Mouse (Mus musculus) embryonic stem cell, embryonic (primary cell): Measurements from ENCODE around the gene Zrsr1.

Experiments used
- CTCF ChIA-PET, 4 experiments: fragments of 300-600 bp in 2 of 4; fragments of 350-600 bp in 2 of 4; sonication (Branson Sonifier 250); formaldehyde crosslinking; loops; one replicate each; lab custom pipeline; 2022; ENCODE audit warnings: inconsistent platforms in 2 of 4; lab: Charles Lee
- POLR2A ChIA-PET, 4 experiments: fragments of 300-600 bp in 2 of 4; fragments of 350-600 bp in 2 of 4; sonication (Branson Sonifier 250); formaldehyde crosslinking; loops; one replicate each; lab custom pipeline; 2022; ENCODE audit warnings: antibody characterized with exemption in 4 of 4, inconsistent platforms in 1 of 4; lab: Charles Lee

Gene Zrsr1

DNA sequence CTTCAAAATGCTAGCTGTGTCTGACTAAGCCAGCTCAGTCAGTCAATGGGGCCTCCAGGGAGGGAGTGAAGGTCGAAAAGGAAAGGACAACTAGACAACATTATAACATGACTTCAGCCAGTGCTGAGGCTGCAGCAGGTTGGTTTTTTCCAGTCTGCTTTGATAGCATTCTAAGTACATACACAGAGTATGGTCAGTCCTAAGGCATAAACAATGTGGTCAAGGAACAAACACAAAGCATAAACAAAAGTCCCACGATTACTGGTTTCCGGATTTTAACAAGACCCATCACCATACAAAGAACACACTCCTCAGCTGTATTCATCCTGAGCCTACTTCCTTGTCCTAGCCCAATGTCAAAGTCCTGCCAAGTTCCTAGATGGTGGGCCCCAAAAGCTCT, 13.7 kb downstream of the Zrsr1 start:
- CTCF ChIA-PET, result interaction anchor here in 1 of 4 experiments (0.6 kb wide), 1 partner anchor 185 kb away, joined by 3 read pairs; no protein-coding TSS in a partner anchor
- POLR2A ChIA-PET, result interaction anchor here (0.9 to 19.1 kb wide), 11 partner anchors 8 to 680 kb away, joined by 3 to 427 read pairs (median 3); partner anchors contain the start of genes Cct4 (in 1 of the 4), Fam161a (in 1 of the 4), Pex13 (in 1 of the 4) and Pus10 (in 1 of the 4)

DNA sequence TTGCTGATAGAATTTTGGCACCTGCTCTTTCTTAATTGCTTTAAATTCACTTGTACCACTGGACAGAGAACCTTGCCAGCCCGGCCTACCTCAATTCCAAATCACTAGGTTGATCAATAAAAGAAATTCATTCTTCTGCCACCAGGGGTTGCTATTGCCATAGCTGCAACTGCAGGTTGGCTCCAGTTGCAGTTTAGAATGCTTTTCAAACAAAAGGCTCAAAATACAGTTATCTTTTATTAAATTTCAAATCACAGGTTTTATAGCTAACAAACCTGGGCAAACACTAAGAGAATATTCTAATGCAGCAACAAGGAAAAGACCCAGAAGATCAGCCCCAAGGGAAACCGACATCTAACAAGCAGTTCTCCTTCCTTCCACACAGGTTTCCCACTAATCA, 15.6 kb downstream of the Zrsr1 start:
- POLR2A ChIA-PET, result interaction anchor here (0.6 to 19.1 kb wide), 13 partner anchors 12 to 575 kb away, joined by 3 to 427 read pairs (median 4); partner anchors contain the start of genes Fam161a (in 2 of the 4) and Zrsr1 (in 1 of the 4)
- CTCF ChIA-PET, result interaction anchor here in 1 of 4 experiments (1.0 kb wide), 1 partner anchor 137 kb away, joined by 3 read pairs; no protein-coding TSS in a partner anchor

DNA sequence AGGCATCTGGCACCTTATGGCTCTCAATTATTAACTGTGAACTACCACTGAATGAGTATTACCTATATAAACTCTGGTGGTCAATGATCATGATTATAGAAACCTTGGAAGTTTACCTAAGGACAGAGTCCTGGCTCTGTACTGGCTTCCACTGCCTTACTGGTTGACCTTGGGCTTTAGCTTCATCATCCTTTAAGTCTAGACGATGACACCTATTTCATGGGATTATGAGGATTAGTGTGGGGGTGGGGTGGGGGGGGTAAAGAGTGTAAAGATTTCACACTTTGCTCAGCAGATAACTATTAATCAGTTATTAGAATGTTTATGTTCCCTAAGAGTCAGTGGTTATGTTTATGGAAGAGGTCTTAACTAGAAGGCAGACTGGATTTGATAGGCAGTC, 18.0 kb downstream of the Zrsr1 start:
- POLR2A ChIA-PET, result interaction anchor here (0.5 to 19.1 kb wide), 63 partner anchors 8 to 1275 kb away, joined by 3 to 427 read pairs (median 5); partner anchors contain the start of genes Commd1 (in 4 of the 4), Fam161a (in 4 of the 4), Gm28048 (in 4 of the 4) and Xpo1 (in 3 of the 4)
- CTCF ChIA-PET, result interaction anchor here in 1 of 4 experiments (1.8 to 2.1 kb wide), 2 partner anchors 18 to 20 kb away, joined by 5 to 6 read pairs; partner anchors contain the start of gene Fam161a

DNA sequence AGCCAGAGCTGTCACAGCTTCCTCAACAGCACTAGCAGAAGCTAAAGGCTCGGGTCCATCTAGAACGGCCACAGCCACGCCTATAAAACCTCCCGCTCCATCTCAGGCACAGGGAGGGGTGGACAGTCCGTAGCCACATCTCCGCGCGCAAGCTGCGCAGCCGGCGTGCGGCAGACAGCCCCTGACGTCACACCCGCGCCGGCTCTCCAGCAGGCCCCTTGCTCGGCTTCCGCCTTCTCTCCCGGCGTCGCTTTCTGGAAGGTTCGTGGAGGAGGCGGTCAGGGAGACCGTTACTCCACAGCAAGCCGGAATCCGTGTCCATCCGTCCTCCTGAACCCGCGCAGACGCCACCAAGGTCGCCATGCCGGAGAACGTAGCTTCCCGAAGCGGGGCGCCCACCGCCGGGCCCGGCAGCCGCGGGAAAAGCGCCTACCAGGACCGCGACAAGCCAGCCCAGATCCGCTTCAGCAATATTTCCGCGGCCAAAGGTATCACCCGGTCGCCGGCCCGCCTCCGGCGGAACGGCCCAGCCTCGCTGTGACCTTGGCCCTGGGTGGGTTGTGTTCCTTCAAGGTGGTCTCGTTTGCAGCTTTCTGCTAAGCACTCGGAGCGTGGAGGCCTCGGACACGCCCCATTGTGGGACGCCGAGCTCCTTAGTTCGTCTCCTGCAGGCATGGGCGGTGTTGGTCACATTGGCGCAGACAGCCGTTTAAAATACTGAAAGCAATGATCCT, 18.8 kb downstream of the Zrsr1 start, which contains the start of gene Cct4:
Cct4 (plus strand) TSS at position 127 of the 734 bp plus-strand sequence.
- POLR2A ChIA-PET, result interaction anchor here (0.5 to 19.1 kb wide), 105 partner anchors 8 to 1276 kb away, joined by 3 to 427 read pairs (median 5); partner anchors contain the start of genes Commd1 (in 4 of the 4), Fam161a (in 4 of the 4), Gm28048 (in 4 of the 4) and Xpo1 (in 3 of the 4)
- CTCF ChIA-PET, result interaction anchor here in 2 of 4 experiments (0.6 to 2.1 kb wide), 4 partner anchors 9 to 1096 kb away, joined by 3 to 6 read pairs (median 4); partner anchors contain the start of genes Commd1 (in 1 of the 2), Fam161a (in 1 of the 2) and Gm28048 (in 1 of the 2)

DNA sequence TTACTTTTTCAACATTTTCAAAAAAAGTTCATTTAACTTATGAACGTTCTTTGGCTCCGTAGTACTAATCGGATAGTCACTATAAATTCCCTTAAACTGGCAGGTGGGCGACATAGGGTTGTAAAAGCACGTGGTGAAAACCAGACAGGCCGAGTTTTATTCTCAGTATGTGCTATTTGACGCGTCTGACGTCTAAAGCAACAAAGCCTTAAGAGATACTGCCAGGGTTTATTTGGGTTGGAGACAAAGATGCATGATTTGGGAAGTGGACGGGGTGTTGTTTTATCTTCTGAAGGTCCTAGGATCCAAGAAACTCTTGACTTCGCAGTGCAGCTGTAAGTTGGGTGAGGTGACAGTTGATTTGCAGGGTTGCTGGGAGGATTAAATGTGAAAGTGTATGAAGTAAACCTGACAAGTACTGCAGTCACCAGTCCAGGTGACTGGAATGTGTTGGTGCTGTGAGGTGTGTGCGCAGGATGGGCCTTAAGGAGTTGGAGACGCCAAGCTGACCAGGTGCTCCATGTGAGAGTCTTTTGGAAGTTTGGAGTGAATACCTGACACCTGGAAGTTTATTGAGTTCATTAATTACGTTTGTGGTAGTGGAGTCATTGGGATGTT, 19.5 kb downstream of the Zrsr1 start:
- CTCF ChIA-PET, result interaction anchor here in 1 of 4 experiments (0.6 to 2.1 kb wide), 2 partner anchors 16 to 1096 kb away, joined by 3 to 5 read pairs; partner anchors contain the start of gene Fam161a
- POLR2A ChIA-PET, result interaction anchor here (0.6 to 19.1 kb wide), 92 partner anchors 9 to 674 kb away, joined by 3 to 427 read pairs (median 5); partner anchors contain the start of genes Commd1 (in 4 of the 4), Fam161a (in 4 of the 4), Gm28048 (in 4 of the 4) and Xpo1 (in 3 of the 4)

DNA sequence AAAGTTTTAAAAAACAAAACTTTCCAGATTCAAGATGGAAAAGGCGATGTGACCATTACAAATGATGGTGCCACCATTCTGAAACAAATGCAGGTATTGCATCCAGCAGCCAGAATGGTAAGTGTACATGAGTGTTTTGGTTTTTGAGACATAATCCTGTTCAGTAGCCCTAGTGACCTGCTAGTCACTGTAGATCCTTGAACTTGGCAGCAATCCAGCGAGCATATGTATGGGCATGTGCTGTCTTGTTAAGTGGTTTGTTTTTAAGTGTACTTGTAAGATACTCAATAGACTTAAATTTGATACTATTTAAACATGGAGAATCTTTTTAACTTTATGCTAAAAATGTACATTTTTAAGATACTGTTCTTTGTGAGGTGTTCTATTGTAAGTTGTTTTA, 22.5 kb downstream of the Zrsr1 start:
- CTCF ChIA-PET, result no interaction called here

DNA sequence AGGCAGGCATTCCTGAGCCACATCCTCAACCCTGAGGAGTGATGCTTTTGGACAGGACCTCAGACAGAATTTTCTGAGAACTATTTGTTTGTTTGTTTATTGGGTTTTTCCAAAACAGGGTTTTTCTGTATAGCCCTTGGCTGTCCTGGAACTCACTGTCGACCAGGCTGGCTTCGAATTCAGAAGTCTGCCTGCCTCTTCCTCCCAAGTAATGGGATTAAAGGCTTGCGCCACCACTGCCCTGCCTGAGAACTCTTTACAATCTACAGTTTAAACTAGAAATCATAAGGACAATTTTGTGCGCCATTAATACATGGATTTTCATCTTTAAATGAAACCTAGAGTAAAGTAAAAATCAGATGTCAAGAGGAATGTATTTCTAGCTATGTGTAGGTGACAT, 23.7 kb downstream of the Zrsr1 start:
- ChIA-PET CTCF (no interaction called here), POLR2A (interaction anchor here in 3 of 4 experiments (1.6 to 19.1 kb wide), 5 partner anchors 8 to 292 kb away, joined by 4 to 427 read pairs (median 70); partner anchors contain the start of genes Fam161a (in 3 of the 3), Commd1 (in 1 of the 3) and Gm28048 (in 1 of the 3))

More for the DNA sequence above, 22.5 kb downstream of the Zrsr1 start:
- POLR2A ChIA-PET, result interaction anchor here in 3 of 4 experiments (1.0 to 19.1 kb wide), 7 partner anchors 10 to 262 kb away, joined by 3 to 427 read pairs (median 44); partner anchors contain the start of genes Fam161a (in 3 of the 3), Commd1 (in 2 of the 3), Gm28048 (in 2 of the 3) and Xpo1 (in 1 of the 3)

DNA sequence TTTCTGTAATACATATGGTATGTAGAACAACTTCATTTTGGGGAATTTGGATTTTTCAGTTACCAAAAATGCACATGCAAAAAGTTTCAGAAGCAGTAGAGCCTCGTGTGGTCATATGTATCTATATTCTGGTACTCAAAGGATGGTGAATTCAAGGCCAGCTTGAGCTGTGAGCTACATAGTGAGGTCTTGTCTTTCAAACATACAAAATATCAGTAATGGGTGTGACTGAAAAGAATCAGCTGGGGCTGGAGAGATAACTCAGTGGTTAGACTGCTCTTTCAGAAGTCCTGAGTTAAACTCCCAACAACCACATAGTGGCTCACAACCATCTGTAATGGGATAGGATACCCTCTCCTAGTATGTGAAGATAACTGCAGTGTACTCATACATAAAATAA, 26.5 kb downstream of the Zrsr1 start:
- POLR2A ChIA-PET, result interaction anchor here in 3 of 4 experiments (0.8 to 19.1 kb wide), 9 partner anchors 6 to 257 kb away, joined by 3 to 427 read pairs (median 7); partner anchors contain the start of genes Fam161a (in 3 of the 3), Cct4 (in 2 of the 3), Commd1 (in 1 of the 3) and Gm28048 (in 1 of the 3)
- CTCF ChIA-PET, result interaction anchor here in 1 of 4 experiments (0.5 to 0.6 kb wide), 2 partner anchors 10 to 18 kb away, joined by 7 read pairs; no protein-coding TSS in a partner anchor

DNA sequence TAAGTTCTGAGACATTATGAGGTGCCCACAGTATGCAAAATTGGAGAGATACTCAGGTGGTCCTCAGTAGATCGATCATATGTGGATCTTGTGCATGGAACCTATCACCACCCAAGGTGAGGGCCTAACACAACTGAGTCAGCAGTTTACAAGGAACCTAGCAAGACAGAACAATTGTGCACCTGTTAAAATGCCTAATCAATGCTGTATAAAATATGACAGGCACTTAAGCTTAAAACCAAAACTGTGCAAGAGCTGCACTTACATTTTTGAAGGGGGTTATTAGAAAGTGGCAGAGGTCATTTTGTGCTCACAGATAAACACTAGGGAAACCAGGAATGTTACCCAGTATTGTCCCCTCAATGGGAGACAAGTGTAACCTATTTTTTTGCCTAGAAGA, 33.5 kb downstream of the Zrsr1 start:
- CTCF ChIA-PET, result interaction anchor here in 1 of 4 experiments (0.5 kb wide), 1 partner anchor 9 kb away, joined by 3 read pairs; no protein-coding TSS in a partner anchor

DNA sequence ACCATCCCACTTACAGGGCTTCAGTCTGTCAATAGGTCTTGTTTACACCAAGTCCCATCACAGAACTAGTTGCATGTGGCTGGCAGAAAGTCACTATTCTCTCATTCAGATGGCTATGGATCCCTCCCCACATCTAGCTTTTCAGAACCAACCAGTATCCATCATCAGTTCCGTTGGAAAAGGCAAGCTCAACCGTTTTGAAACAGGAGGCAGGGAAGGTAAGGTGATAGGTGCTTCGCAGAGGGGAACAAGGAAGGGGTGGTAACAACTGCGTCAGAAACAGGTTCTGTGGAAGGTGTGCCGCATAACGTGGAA, 35.3 kb downstream of the Zrsr1 start:
- POLR2A ChIA-PET, result interaction anchor here (0.6 to 14.0 kb wide), 63 partner anchors 8 to 659 kb away, joined by 3 to 427 read pairs (median 5); partner anchors contain the start of genes Cct4 (in 4 of the 4), Commd1 (in 3 of the 4), Gm28048 (in 2 of the 4) and Xpo1 (in 2 of the 4)

More for the DNA sequence above, 33.5 kb downstream of the Zrsr1 start:
- POLR2A ChIA-PET, result interaction anchor here in 3 of 4 experiments (0.6 to 14.0 kb wide), 14 partner anchors 12 to 283 kb away, joined by 3 to 427 read pairs (median 4); partner anchors contain the start of genes Cct4 (in 2 of the 3), Commd1 (in 1 of the 3) and Gm28048 (in 1 of the 3)

DNA sequence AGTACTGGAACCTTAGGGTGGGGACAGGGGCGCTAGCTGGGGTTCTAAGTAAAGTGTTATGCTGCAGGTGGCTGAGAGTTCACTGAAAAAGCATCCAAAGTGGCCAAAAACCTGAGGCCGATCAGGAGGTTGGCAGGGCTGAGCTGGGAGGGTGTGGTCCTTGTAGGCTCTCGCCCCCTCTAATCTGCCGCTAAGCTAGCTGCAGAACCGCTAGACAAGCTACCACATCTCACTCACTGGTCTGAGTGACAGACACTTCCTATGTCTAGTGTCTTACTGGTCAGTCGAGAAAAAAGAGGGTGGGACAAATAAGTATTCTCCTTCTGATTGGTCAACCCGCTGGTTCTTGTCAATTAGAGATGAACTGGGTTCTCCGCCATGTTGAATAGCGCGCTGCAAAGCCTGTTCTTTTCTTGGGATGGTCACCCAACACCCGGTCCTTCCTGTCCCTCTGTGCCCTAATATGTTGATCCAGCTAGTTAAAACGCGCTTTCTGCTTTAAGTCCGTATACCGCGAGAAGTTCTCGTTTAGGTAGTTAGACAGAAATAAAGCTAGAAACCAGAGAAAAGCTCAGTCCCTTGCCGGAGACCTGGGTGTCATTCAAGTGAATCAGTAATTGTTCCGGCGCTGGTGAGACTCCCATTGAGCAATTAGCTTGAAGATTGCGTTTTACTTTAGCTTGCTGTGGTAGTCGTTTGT, 35.8 kb downstream of the Zrsr1 start, which contains the start of gene Fam161a:
Fam161a (plus strand) TSS at position 51 of the 700 bp plus-strand sequence.
- POLR2A ChIA-PET, result interaction anchor here (0.6 to 14.0 kb wide), 77 partner anchors 8 to 658 kb away, joined by 3 to 427 read pairs (median 4); partner anchors contain the start of genes Cct4 (in 4 of the 4), Commd1 (in 3 of the 4), Gm28048 (in 3 of the 4) and Ahsa2 (in 2 of the 4)
- CTCF ChIA-PET, result interaction anchor here (0.5 to 1.5 kb wide), 9 partner anchors 11 to 265 kb away, joined by 3 to 5 read pairs (median 3); partner anchors contain the start of gene Cct4 (in 1 of the 4)

More for the DNA sequence above, 35.3 kb downstream of the Zrsr1 start:
- CTCF ChIA-PET, result interaction anchor here (0.5 to 1.5 kb wide), 6 partner anchors 11 to 143 kb away, joined by 3 to 5 read pairs (median 3); partner anchors contain the start of gene Cct4 (in 1 of the 4)

DNA sequence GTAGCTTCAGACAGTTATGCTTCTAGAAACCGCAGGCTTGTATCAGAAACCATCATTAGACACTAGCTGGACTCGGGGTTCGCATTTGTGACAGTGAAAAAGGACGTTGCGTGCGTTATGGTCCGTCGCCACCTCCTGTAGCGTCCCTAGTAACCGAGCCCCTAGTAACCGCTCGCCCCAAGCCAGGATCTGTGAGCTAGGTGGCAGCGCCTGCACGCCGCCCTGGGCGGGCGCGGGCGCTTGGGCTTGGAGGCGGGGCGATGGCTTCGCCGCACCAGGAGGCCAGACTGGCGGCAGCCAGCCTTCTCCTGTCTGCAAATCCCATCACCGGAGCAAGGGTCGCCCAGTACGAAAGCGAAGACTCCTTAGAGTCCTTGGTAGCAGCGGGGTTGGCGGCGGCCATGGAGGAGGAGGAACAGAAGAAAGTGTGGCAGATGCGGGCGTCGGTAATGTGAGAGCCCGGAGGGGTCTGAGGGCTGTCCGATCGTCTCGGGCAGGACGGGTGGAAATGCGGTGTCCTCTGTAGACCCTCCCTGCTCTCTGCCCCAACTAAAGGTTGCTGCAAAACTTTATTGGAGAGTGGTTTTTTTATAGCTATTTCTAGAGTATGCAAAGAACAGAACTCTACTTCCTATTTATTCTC, 36.5 kb downstream of the Zrsr1 start:
- POLR2A ChIA-PET, result interaction anchor here (0.7 to 14.0 kb wide), 61 partner anchors 9 to 658 kb away, joined by 3 to 427 read pairs (median 5); partner anchors contain the start of genes Cct4 (in 4 of the 4), Commd1 (in 3 of the 4), Gm28048 (in 3 of the 4) and Ahsa2 (in 2 of the 4)
- CTCF ChIA-PET, result interaction anchor here in 3 of 4 experiments (0.6 to 1.5 kb wide), 8 partner anchors 10 to 264 kb away, joined by 3 to 7 read pairs (median 4); partner anchors contain the start of gene Cct4 (in 1 of the 3)

DNA sequence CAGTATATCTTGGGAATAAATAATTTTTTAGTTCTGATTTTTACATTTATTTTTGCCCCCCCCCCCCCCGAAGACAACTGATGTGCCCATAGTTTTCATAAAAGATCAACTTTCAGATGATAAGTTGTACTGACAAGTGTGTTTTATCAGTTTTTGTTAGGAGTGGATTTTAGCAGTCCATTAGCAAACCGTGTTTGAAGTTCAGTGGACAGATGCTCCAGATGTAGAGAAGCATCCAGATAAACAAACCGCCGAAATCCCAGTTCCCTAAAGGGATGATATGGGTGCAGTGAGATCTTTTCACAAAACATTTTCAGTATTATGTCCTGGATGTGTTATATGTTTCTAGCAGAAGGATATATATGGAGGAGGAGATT, 37.0 kb downstream of the Zrsr1 start:
- POLR2A ChIA-PET, result interaction anchor here (0.7 to 14.0 kb wide), 36 partner anchors 9 to 657 kb away, joined by 3 to 427 read pairs (median 7); partner anchors contain the start of genes Cct4 (in 4 of the 4), Ahsa2 (in 2 of the 4), Commd1 (in 2 of the 4) and Gm28048 (in 2 of the 4)
- CTCF ChIA-PET, result interaction anchor here in 2 of 4 experiments (0.6 to 1.5 kb wide), 5 partner anchors 10 to 264 kb away, joined by 3 to 7 read pairs (median 4); no protein-coding TSS in a partner anchor

DNA sequence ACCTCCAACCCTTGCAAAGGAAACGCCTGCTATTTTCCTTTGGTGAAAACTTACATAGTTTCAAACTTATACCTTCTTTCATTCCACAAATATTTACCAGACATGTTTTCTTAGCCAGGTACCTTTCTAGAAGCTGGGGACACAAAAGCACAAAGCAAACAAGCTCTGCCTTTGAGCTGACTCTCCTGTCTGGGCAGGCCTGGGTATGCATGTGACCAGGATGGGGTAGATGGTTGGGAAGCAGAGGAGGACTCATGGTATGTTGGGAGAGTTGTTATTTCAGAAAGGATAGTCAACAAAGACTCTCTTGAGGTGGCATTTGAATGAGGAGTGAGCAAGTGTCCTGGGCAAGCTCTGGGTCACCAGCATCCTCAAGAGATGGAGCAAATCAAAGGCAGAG, 41.3 kb downstream of the Zrsr1 start:
- POLR2A ChIA-PET, result interaction anchor here in 2 of 4 experiments (0.8 to 1.3 kb wide), 6 partner anchors 11 to 112 kb away, joined by 3 read pairs; no protein-coding TSS in a partner anchor

More for the DNA sequence above, 41.3 kb downstream of the Zrsr1 start:
- CTCF ChIA-PET, result interaction anchor here in 2 of 4 experiments (0.9 to 1.6 kb wide), 7 partner anchors 84 to 247 kb away, joined by 3 to 6 read pairs (median 4); partner anchors contain the start of gene Xpo1 (in 1 of the 2)
